Mouse (Mus musculus) hindbrain, postnatal 0 days (tissue): ENCODE data around the gene Vmn2r42. TPM values are rescaled to one million over a fixed set of nuclear protein-coding genes. Genes with fewer than 3 reads are reported as not detected.
"Not testable (repeated sequence)": the region's sequence is repeated elsewhere in the genome, so short reads cannot be mapped to it uniquely, and the experiment has no call there.

Experiments used
- ATAC-seq: fragments of 200-750 bp; cut with Nextera tagmentation; 2 replicates; pipeline ENCODE4 v1.8.0; 2017; ENCODE audit warnings: mild to moderate bottlenecking, moderate TSS enrichment, moderate library complexity
- DNase-seq: peaks from one replicate; pipeline ENCODE4 v3.0.0-alpha.2; 2015; ENCODE audit warnings: low spot score
- H3K27ac ChIP-seq: fragments of 300-500 bp; sonication (generic); 2 replicates; pipeline ENCODE4 v1.5.1; 2014; ENCODE audit warnings: mild to moderate bottlenecking
- H3K27me3 ChIP-seq: fragments of 300-500 bp; sonication (generic); 2 replicates; pipeline ENCODE4 v1.6.1; 2014; ENCODE audit warnings: low read length, mixed read lengths; ENCODE audit not compliant: insufficient read depth
- H3K36me3 ChIP-seq: fragments of 300-500 bp; sonication (generic); 2 replicates; pipeline ENCODE4 v1.6.1; 2014; ENCODE audit warnings: low read length, mixed read lengths; ENCODE audit not compliant: insufficient read depth
- H3K4me1 ChIP-seq: fragments of 300-500 bp; sonication (generic); 2 replicates; pipeline ENCODE4 v1.6.1; 2014; ENCODE audit warnings: antibody characterized with exemption, low read length, mixed read lengths; ENCODE audit not compliant: insufficient read depth
- H3K4me2 ChIP-seq: fragments of 300-500 bp; sonication (generic); 2 replicates; pipeline ENCODE4 v1.6.1; 2014; ENCODE audit warnings: low read depth, mild to moderate bottlenecking, low read length, moderate library complexity, mixed read lengths
- H3K4me3 ChIP-seq: fragments of 300-500 bp; sonication (generic); 2 replicates; pipeline ENCODE4 v1.5.1; 2014; ENCODE audit warnings: low read length
- H3K9ac ChIP-seq: fragments of 300-500 bp; sonication (generic); replicated peaks from 2 replicates; pipeline ENCODE4 v1.6.1; 2014; ENCODE audit warnings: mild to moderate bottlenecking, low read length, moderate library complexity, mixed read lengths
- H3K9me3 ChIP-seq: fragments of 300-500 bp; sonication (generic); 2 replicates; pipeline ENCODE4 v1.6.1; 2016; ENCODE audit warnings: low read length, mixed read lengths
- WGBS: fragments of 180-500 bp; shearing (Covaris S2); extraction: QIAGEN DNeasy Blood & Tissue Kit; methylation state at CpG from one replicate; pipeline ENCODE4 v1.1.7; 2014; 5-methylcytosine and 5-hydroxymethylcytosine counted together
- polyA plus RNA-seq: library from polyadenylated mRNA; unstranded; fragments of >200 nt; fragmentation: Nextera tagmentation; extraction: Ambion mirVana; gene quantifications from 2 replicates; pipeline ENCODE4 v1.2.1, GENCODE M21; 2015
- total RNA-seq: library from RNA; depleted of rRNA; stranded (reverse); fragments of >200 nt; gene quantifications from 2 replicates; pipeline ENCODE4 v1.2.3, GENCODE M21; 2014; rRNA removed

Gene Vmn2r42
- not detected in 2 replicates for total RNA-seq
- polyA plus RNA-seq = not detected in 2 replicates

- H3K27me3 ChIP-seq, ATAC-seq, H3K36me3 ChIP-seq, H3K9me3 ChIP-seq, H3K4me2 ChIP-seq, H3K4me3 ChIP-seq, H3K27ac ChIP-seq, H3K9ac ChIP-seq, DNase-seq, H3K4me1 ChIP-seq: not testable (repeated sequence)
- no CpG with 5 or more reads among the region's 2 CpGs for whole genome bisulfite sequencing
These were observed at the start of gene Vmn2r42 for GRCm38 (mm10) chr7:8200220-8200619. TSS of gene Vmn2r42 (minus strand) at chr7:8200320.

- H3K4me1 ChIP-seq, H3K9me3 ChIP-seq, H3K36me3 ChIP-seq, H3K4me2 ChIP-seq, DNase-seq, H3K27me3 ChIP-seq, H3K9ac ChIP-seq, ATAC-seq, H3K4me3 ChIP-seq, H3K27ac ChIP-seq: not testable (repeated sequence)
- no CpG with 5 or more reads among the region's 1 CpGs for WGBS
These were observed 38.6 kb downstream of the Vmn2r42 start, which contains the start of gene Vmn2r41 for GRCm38 (mm10) chr7:8161554-8161953. TSS of gene Vmn2r41 (minus strand) at chr7:8161654.

Other genes with a start within 250 kb of the Vmn2r42 start
- gene Vmn2r41, start 38.7 kb downstream of the Vmn2r42 start, total RNA-seq = not detected in 2 replicates
- not detected in 2 replicates for gene Vmn2r41, start 38.7 kb downstream of the Vmn2r42 start, polyA plus RNA-seq
- gene Vmn2r43, start 60.3 kb upstream of the Vmn2r42 start, total RNA-seq = not detected in 2 replicates
- gene Vmn2r43, start 60.3 kb upstream of the Vmn2r42 start, polyA plus RNA-seq = not detected in 2 replicates
- gene Vmn2r44, start 183.0 kb upstream of the Vmn2r42 start, total RNA-seq = not detected in 2 replicates
- gene Vmn2r44, start 183.0 kb upstream of the Vmn2r42 start, polyA plus RNA-seq = not detected in 2 replicates